Mouse (Mus musculus) neural tube, embryonic 13.5 days (tissue): ENCODE measurements at regions not wholly inside any gene's neighbourhood (a gene's known extent, or its start where the extent isn't known, plus 50 kb on each side); places are given as distances from the start of the nearest gene placed in this dataset.

ENCODE experiments used
- ATAC-seq: fragments of 200-750 bp; cut with Nextera tagmentation; 2 replicates; pipeline ENCODE4 v1.8.0; 2017; ENCODE audit warnings: low read depth, mild to moderate bottlenecking, moderate TSS enrichment, moderate library complexity
- H3K27ac ChIP-seq: fragments of 300-500 bp; sonication (generic); replicated peaks from 2 replicates; pipeline ENCODE4 v1.5.1; 2015; ENCODE audit warnings: moderate library complexity, mild to moderate bottlenecking, inconsistent platforms
- H3K27me3 ChIP-seq: fragments of 300-500 bp; sonication (generic); 2 replicates; pipeline ENCODE4 v1.6.1; 2015; ENCODE audit warnings: mild to moderate bottlenecking, inconsistent platforms
- H3K36me3 ChIP-seq: fragments of 300-500 bp; sonication (generic); 2 replicates; pipeline ENCODE4 v1.6.1; 2015; ENCODE audit warnings: mild to moderate bottlenecking, inconsistent platforms
- H3K4me1 ChIP-seq: fragments of 300-500 bp; sonication (generic); replicated peaks from 2 replicates; pipeline ENCODE4 v1.6.1; 2015; ENCODE audit warnings: inconsistent platforms
- H3K4me2 ChIP-seq: fragments of 300-500 bp; sonication (generic); 2 replicates; pipeline ENCODE4 v1.6.1; 2015; ENCODE audit warnings: inconsistent platforms, mild to moderate bottlenecking, moderate library complexity
- H3K4me3 ChIP-seq: fragments of 300-500 bp; sonication (generic); 2 replicates; pipeline ENCODE4 v1.5.1; 2015; ENCODE audit warnings: mild to moderate bottlenecking, inconsistent platforms
- H3K9ac ChIP-seq: fragments of 300-500 bp; sonication (generic); 2 replicates; pipeline ENCODE4 v1.6.1; 2015; ENCODE audit warnings: moderate library complexity, mild to moderate bottlenecking, inconsistent platforms
- H3K9me3 ChIP-seq: fragments of 300-500 bp; sonication (generic); 2 replicates; pipeline ENCODE4 v1.6.1; 2016; ENCODE audit warnings: inconsistent platforms
- WGBS: fragments of 180-500 bp; shearing (Covaris S2); methylation state at CpG from one replicate; pipeline ENCODE4 v1.1.7; 2015; 5-methylcytosine and 5-hydroxymethylcytosine counted together

- 72% methylated on average over 4 of the region's 4 CpGs for WGBS
- ATAC-seq, result no peak
These were observed 142.4 kb downstream of the Enc1 start for GRCm38 (mm10) chr13:97383351-97383750.

GRCm38 (mm10) chr13:97380366-97380765, 139.5 kb downstream of the Enc1 start:
- Histone ChIP-seq H3K27ac (no peak overlapping the region), H3K4me1 (peaks cover 23% of the 10 kb centered on the region; the same call in 1 of the 2 replicates), H3K9me3 (no peaks in the 10 kb centered on the region), H3K9ac (no peak overlapping the region), H3K4me3 (no peak overlapping the region), H3K36me3 (no peaks in the 10 kb centered on the region), H3K4me2 (no peak overlapping the region), H3K27me3 (no peaks in the 10 kb centered on the region)
- ATAC-seq, result no peak
- WGBS, result 73% methylated on average over 11 of the region's 11 CpGs

More at GRCm38 (mm10) chr13:97383351-97383750, 142.4 kb downstream of the Enc1 start:
- H3K9me3 ChIP-seq, result no peaks in the 10 kb centered on the region
- H3K4me3 ChIP-seq, result no peak overlapping the region
- H3K4me1 ChIP-seq, result peaks cover 6% of the 10 kb centered on the region; the same call in 1 of the 2 replicates
- H3K36me3 ChIP-seq, result no peaks in the 10 kb centered on the region
- no peak overlapping the region for H3K9ac ChIP-seq
- H3K4me2 ChIP-seq, result no peak overlapping the region
- H3K27ac ChIP-seq, result no peak overlapping the region
- no peaks in the 10 kb centered on the region for H3K27me3 ChIP-seq

GRCm38 (mm10) chr13:97376232-97376523, 135.3 kb downstream of the Enc1 start:
- Histone ChIP-seq H3K4me1 (peaks cover 18% of the 10 kb centered on the region; the same call in 1 of the 2 replicates), H3K4me2 (no peak overlapping the region), H3K27ac (peak overlapping the region; percentile 52), H3K36me3 (no peaks in the 10 kb centered on the region), H3K4me3 (no peak overlapping the region), H3K9me3 (no peaks in the 10 kb centered on the region), H3K9ac (no peak overlapping the region), H3K27me3 (no peaks in the 10 kb centered on the region)
- 75% methylated on average over 6 of the region's 6 CpGs for WGBS
- no peak for ATAC-seq

- no peaks in the 10 kb centered on the region for H3K36me3 ChIP-seq
- peak overlapping the region; percentile 52 for H3K27ac ChIP-seq
- H3K27me3 ChIP-seq, result no peaks in the 10 kb centered on the region
- WGBS, result 37% methylated on average over 14 of the region's 14 CpGs
- no peak for ATAC-seq
- no peak overlapping the region for H3K4me2 ChIP-seq
- no peak overlapping the region for H3K4me3 ChIP-seq
- H3K9me3 ChIP-seq, result no peaks in the 10 kb centered on the region
- peaks cover 18% of the 10 kb centered on the region; the same call in 1 of the 2 replicates for H3K4me1 ChIP-seq
- no peak overlapping the region for H3K9ac ChIP-seq
These were observed 134.8 kb downstream of the Enc1 start for GRCm38 (mm10) chr13:97375501-97376231.

- WGBS, result 51% methylated on average over 5 of the region's 7 CpGs
- Histone ChIP-seq H3K9ac (no peak overlapping the region), H3K36me3 (no peaks in the 10 kb centered on the region), H3K4me3 (no peak overlapping the region), H3K9me3 (no peaks in the 10 kb centered on the region), H3K4me2 (no peak overlapping the region), H3K27ac (no peak overlapping the region), H3K4me1 (peaks cover 18% of the 10 kb centered on the region; the same call in 1 of the 2 replicates), H3K27me3 (no peaks in the 10 kb centered on the region)
- ATAC-seq, result no peak
These were observed 131.4 kb downstream of the Enc1 start for GRCm38 (mm10) chr13:97372348-97372747.

GRCm38 (mm10) chr13:97371200-97371599, 130.3 kb downstream of the Enc1 start:
- Histone ChIP-seq H3K4me1 (peaks cover 13% of the 10 kb centered on the region), H3K36me3 (no peaks in the 10 kb centered on the region), H3K4me2 (no peak overlapping the region), H3K27me3 (no peaks in the 10 kb centered on the region), H3K27ac (no peak overlapping the region), H3K9ac (no peak overlapping the region), H3K4me3 (no peak overlapping the region), H3K9me3 (no peaks in the 10 kb centered on the region)
- no peak for ATAC-seq
- WGBS, result 88% methylated on average over 3 of the region's 3 CpGs

GRCm38 (mm10) chr13:97366723-97367122, 125.8 kb downstream of the Enc1 start:
- peaks cover 20% of the 10 kb centered on the region for H3K4me1 ChIP-seq
- H3K4me3 ChIP-seq, result no peak overlapping the region
- no peak for ATAC-seq
- H3K27ac ChIP-seq, result no peak overlapping the region
- WGBS, result 81% methylated on average over 8 of the region's 8 CpGs
- H3K36me3 ChIP-seq, result no peaks in the 10 kb centered on the region
- no peak overlapping the region for H3K4me2 ChIP-seq
- H3K27me3 ChIP-seq, result no peaks in the 10 kb centered on the region
- no peak overlapping the region for H3K9ac ChIP-seq
- no peaks in the 10 kb centered on the region for H3K9me3 ChIP-seq

GRCm38 (mm10) chr13:97365557-97366244, 124.8 kb downstream of the Enc1 start:
- H3K36me3 ChIP-seq, result no peaks in the 10 kb centered on the region
- peak overlapping the region; percentile 50 for H3K27ac ChIP-seq
- H3K27me3 ChIP-seq, result no peaks in the 10 kb centered on the region
- peaks cover 20% of the 10 kb centered on the region for H3K4me1 ChIP-seq
- WGBS, result 23% methylated on average over 18 of the region's 18 CpGs
- peak; percentile 83 for ATAC-seq
- H3K9me3 ChIP-seq, result no peaks in the 10 kb centered on the region
- H3K4me2 ChIP-seq, result peak overlapping the region; percentile 15; the same call in 1 of the 2 replicates
- H3K4me3 ChIP-seq, result no peak overlapping the region
- no peak overlapping the region for H3K9ac ChIP-seq

GRCm38 (mm10) chr13:97365004-97365403, 124.1 kb downstream of the Enc1 start:
- no peaks in the 10 kb centered on the region for H3K36me3 ChIP-seq
- H3K27ac ChIP-seq, result peak overlapping the region; percentile 50
- H3K9ac ChIP-seq, result no peak overlapping the region
- H3K27me3 ChIP-seq, result no peaks in the 10 kb centered on the region
- H3K4me2 ChIP-seq, result peak overlapping the region; percentile 15; the same call in 1 of the 2 replicates
- H3K9me3 ChIP-seq, result no peaks in the 10 kb centered on the region
- WGBS, result 71% methylated on average over 9 of the region's 9 CpGs
- H3K4me3 ChIP-seq, result no peak overlapping the region
- peaks cover 20% of the 10 kb centered on the region for H3K4me1 ChIP-seq
- ATAC-seq, result no peak; the same call in 1 of the 2 replicates

GRCm38 (mm10) chr13:97363765-97364164, 122.9 kb downstream of the Enc1 start:
- WGBS, result 92% methylated on average over 5 of the region's 5 CpGs
- H3K9ac ChIP-seq, result no peak overlapping the region
- H3K27me3 ChIP-seq, result no peaks in the 10 kb centered on the region
- ATAC-seq, result no peak
- H3K4me2 ChIP-seq, result no peak overlapping the region
- peaks cover 24% of the 10 kb centered on the region for H3K4me1 ChIP-seq
- H3K36me3 ChIP-seq, result no peaks in the 10 kb centered on the region
- no peaks in the 10 kb centered on the region for H3K9me3 ChIP-seq
- no peak overlapping the region for H3K27ac ChIP-seq
- H3K4me3 ChIP-seq, result no peak overlapping the region

GRCm38 (mm10) chr13:97363214-97363613, 122.3 kb downstream of the Enc1 start:
- Histone ChIP-seq H3K9ac (no peak overlapping the region), H3K36me3 (no peaks in the 10 kb centered on the region), H3K27me3 (no peaks in the 10 kb centered on the region), H3K4me2 (no peak overlapping the region), H3K4me1 (peaks cover 29% of the 10 kb centered on the region), H3K9me3 (no peaks in the 10 kb centered on the region), H3K27ac (no peak overlapping the region), H3K4me3 (no peak overlapping the region)
- ATAC-seq, result no peak
- 95% methylated on average over 4 of the region's 4 CpGs for WGBS

- no peaks in the 10 kb centered on the region for H3K27me3 ChIP-seq
- H3K27ac ChIP-seq, result no peak overlapping the region
- peaks cover 30% of the 10 kb centered on the region for H3K4me1 ChIP-seq
- H3K4me2 ChIP-seq, result no peak overlapping the region
- no peaks in the 10 kb centered on the region for H3K9me3 ChIP-seq
- ATAC-seq, result no peak
- no peak overlapping the region for H3K9ac ChIP-seq
- H3K4me3 ChIP-seq, result no peak overlapping the region
- 87% methylated on average over 9 of the region's 9 CpGs for WGBS
- H3K36me3 ChIP-seq, result no peaks in the 10 kb centered on the region
These were observed 119.6 kb downstream of the Enc1 start for GRCm38 (mm10) chr13:97360551-97360950.
